Mouse (Mus musculus): Measurements from ENCODE around the gene Pam.

- TF ChIP-seq CTCF (IDR thresholded peaks at IDR 0.05; ENCODE audit: low read depth) = no peak
- TF ChIP-seq EP300 (optimal IDR thresholded peaks at IDR 0.05) = no peak
Observed at GRCm38 (mm10) chr1:97908736-97909135, 186.7 kb downstream of the Pam start.

Data from stomach, postnatal 0 days (tissue).